Mouse (Mus musculus): ENCODE data around the gene Gm20838. TPM values are rescaled to one million over a fixed set of nuclear protein-coding genes. Genes with fewer than 3 reads are reported as not detected.
"Not testable (repeated sequence)": the region's sequence is repeated elsewhere in the genome, so short reads cannot be mapped to it uniquely, and the experiment has no call there.

The Gm20838 gene
- not detected in 2 replicates for polyA plus RNA-seq (2014; fragmentation: Nextera tagmentation; extraction: Ambion mirVana)

GRCm38 (mm10) chrY:33543064-33543463 lies at the start of gene Gm20838:
Gene Gm20838 (minus strand): TSS chrY:33543164.
- H3K27me3 ChIP-seq (ENCODE audit: control insufficient read depth, insufficient read depth, low read length); H3K27ac ChIP-seq (ENCODE audit: low read depth, low read length); ATAC-seq (ENCODE audit: low FRiP score); DNase-seq (ENCODE audit: low spot score); H3K9ac ChIP-seq (ENCODE audit: low read depth, low read length); H3K4me1 ChIP-seq (replicated peaks; ENCODE audit: control insufficient read depth, insufficient read depth, low read length); H3K9me3 ChIP-seq (ENCODE audit: control insufficient read depth, low read length); H3K4me2 ChIP-seq (replicated peaks; ENCODE audit: low read depth, low read length); H3K36me3 ChIP-seq (ENCODE audit: control insufficient read depth, insufficient read depth, low read length); H3K4me3 ChIP-seq (ENCODE audit: low read depth, low read length): not testable (repeated sequence)
- WGBS, result no CpG with 5 or more reads among the region's 8 CpGs
